Mouse (Mus musculus) CD4-positive, CD25-positive, alpha-beta regulatory T cell, adult 9 weeks (primary cell): ENCODE results near the gene Cfi. TPM values are rescaled to one million over a fixed set of nuclear protein-coding genes. Genes with fewer than 3 reads are reported as not detected.

ENCODE experiments used
- polyA plus RNA-seq: library from polyadenylated mRNA; unstranded; fragments of 100-300 nt; shearing (Covaris generic); gene quantifications from one replicate; pipeline ENCODE4 v1.2.1, GENCODE M21; 2017

Cfi gene
- polyA plus RNA-seq: not detected

DNA sequence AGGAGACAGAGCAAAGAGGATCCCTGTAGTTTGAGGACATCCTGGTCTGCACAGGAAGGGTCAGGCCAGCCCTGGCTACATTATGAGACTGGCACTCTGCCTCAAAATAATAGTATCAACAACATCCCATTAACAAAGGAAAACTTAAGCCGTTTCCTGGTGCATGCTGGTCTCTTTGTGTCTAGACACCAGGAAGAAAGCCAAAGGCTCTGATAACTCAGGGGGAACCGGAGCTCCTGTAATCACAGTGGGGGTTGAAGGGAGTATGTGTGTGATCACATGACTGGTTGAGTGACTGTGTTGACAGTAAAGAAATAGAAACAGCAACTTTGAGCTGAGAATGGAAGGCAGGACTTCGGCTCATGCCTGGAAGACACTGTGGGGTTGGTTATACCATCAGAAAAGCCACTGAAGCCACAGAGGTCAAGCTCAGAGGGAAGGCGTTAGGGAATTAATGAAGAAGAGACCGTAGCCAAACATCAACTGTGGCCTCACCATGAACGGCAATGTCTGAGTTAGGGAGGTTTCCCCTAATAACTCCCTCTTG lies at the start of gene Cfi:
TSS of gene Cfi (plus strand) at position 497 of the 547 bp plus-strand sequence.

DNA sequence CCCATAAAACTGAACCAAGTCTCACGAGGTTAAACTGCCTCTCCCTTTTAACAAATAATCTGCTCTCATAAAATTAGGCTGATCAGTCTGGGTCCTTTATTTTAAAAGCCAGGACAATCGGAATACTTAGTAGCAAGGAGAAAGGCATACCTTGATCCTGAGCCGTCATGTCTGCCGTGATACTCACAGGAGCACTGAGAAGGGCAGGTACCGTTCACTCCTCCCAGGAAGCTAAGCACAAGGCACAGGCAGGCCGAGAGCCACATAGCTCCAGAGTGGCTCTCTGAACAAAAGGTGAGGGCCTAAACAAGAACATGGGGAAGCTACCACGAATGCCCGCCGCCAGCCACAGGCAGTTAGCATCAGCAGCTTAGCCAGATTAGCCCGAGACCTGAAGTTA lies 31.9 kb upstream of the Cfi start, which contains the start of gene Lrit3:
TSS of gene Lrit3 (minus strand) at position 266 of the 400 bp plus-strand sequence.

DNA sequence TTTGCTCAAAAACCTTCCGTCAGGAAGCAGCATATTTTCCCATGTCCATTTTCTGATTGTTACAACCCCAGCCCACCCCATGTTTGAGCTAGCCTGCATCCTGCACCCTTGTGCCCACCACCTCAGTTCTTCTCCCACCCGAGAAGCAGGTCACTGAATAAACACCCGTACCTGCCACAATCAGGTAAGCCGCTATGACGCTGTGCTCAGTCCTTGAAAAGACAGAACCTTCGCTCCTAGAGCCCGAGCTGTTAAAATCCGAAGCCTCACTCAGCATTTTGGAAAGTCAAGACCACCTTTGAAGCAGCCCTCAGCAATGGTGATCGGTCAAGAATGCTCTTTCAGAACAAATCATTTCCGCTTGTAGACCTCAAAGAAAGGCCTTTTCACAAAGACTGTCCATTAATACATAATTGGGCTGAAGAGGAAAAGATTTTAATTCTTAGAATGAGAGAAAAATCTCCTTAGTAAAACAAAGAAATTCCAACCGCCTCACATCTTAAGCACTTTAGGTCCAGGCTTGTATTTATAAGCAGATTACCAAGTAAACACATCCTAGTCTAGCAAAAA lies 13.4 kb upstream of the Cfi start, which contains the start of gene Rrh:
TSS of gene Rrh (minus strand) at position 382 of the 570 bp plus-strand sequence.

DNA sequence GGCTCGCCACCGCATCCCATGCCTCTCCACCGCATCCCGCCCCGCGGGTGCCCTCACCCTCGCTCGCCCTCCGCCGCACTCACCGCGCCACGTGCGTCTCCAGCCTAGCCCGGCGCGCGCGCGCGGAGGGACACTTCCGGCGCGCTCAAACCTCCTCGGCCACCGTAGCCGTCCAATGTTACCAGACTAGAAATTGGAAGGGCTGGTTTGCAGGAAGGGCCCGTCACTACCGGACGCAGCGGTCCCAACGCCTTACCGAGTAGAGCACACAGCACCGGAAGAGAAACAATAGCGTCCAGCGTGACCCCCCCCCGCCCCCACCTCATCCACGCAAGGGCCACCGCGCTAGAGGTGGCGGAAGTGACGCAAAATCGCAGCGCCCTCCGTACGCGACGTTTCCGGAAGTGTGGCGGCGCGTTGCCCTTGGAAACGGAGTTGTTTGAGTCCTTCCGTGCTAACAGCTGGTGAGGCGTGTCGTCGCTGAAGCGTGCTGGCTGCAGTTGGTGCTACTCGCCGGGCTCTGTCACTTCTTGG lies 4.6 kb upstream of the Cfi start, which contains the start of gene Gar1:
TSS of gene Gar1 (minus strand) at position 362 of the 534 bp plus-strand sequence.

DNA sequence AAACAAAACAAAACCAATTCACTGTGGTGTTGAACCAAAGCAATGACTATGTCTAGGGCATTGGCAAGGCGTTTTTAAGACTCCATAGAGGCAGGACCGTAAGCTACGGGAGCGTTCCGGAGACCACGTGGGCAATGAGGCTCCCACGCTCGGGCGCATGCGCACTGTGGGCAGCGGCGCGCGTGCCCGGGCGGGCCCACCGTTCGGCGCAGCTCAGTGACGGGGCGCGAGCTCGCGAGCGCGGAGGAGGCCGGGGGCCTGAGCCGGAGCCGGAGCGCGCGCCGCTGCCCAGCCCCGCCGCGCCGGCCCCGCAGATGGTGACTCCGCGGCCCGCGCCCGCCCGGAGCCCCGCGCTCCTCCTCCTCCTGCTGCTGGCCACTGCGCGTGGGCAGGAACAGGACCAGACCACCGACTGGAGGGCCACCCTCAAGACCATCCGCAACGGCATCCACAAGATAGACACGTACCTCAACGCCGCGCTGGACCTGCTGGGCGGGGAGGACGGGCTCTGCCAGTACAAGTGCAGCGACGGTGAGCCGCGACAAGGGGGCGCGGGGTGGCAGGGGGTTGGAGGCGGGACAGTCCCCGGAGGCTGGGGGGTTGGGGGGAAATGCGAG lies 42.8 kb downstream of the Cfi start, which contains the start of gene Pla2g12a:
TSS of gene Pla2g12a (plus strand) at position 202 of the 617 bp plus-strand sequence.

DNA sequence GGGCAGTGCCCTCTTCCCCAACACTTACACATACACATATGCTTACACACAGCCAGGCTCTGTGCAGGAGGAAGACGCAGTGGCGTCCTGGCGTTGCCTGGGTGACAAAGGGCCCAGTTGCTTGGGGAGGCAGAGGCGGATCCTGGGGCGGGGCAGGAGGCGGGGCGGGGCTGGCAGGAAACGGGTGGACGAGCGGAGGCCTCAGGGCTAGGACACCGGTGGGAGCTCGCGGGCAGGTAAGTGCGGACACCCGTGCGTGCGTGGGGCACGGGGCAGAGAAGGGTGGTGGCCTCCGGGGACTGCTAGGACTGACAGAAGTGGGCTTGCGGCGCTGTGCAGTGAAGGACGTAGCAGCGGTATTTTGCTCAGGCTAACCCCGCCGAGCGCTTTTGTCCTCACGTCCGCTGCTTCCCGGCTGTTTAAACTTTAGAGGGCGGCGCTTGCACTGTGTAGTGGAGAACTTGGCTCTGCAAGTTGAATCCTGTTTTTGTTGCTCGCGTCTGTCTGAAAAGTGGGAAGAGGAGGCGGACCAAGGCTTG lies 65.7 kb downstream of the Cfi start, which contains the start of gene Casp6:
TSS of gene Casp6 (plus strand) at position 155 of the 539 bp plus-strand sequence.

Other genes with a start within 250 kb of the Cfi start
- 2.7 TPM for gene Egf, start 80.6 kb upstream of the Cfi start, polyA plus RNA-seq
- gene Lrit3, start 31.9 kb upstream of the Cfi start, polyA plus RNA-seq: not detected
- gene Rrh, start 13.3 kb upstream of the Cfi start, polyA plus RNA-seq: not detected
- gene Gar1, start 4.5 kb upstream of the Cfi start, polyA plus RNA-seq: 31.5 TPM
- 0.71 TPM for gene Pla2g12a, start 42.7 kb downstream of the Cfi start, polyA plus RNA-seq
- gene Casp6, start 65.5 kb downstream of the Cfi start, polyA plus RNA-seq: 78.2 TPM
- 45.1 TPM for gene Mcub, start 134.3 kb downstream of the Cfi start, polyA plus RNA-seq
- 15.4 TPM for gene Sec24b, start 225.7 kb downstream of the Cfi start, polyA plus RNA-seq